Mouse (Mus musculus) kidney, adult 8-10 months (tissue): ENCODE results near the gene Gm26897.

ENCODE experiments used
- DNase-seq, 2 experiments: peaks; one replicate each; pipeline ENCODE4 v3.0.0; 2022

Gene Gm26897

DNA sequence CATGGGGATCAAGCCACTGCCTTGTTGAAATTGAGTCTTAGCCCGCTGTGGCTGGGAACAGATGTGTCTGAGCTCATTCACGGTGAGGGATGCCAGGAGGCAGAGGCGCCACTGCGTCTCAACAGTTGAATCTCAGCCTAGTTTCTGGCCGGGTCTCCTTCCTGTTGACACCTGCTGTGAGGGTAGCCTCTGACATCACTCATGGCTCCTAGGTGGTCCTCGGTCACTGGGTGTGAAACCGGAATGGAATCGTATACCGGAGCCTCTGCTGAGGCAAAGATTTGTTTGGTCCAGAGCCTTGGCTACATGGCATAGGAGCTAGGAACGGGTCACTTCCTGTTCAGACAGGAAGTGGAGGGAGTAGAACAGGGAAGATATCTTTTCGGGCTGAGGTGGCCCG lies at the start of gene Gm26897:
Gene Gm26897 (plus strand): TSS at position 74 of the 400 bp plus-strand sequence.
- no peak for DNase-seq

- no peak for DNase-seq
These were observed 46.4 kb upstream of the Gm26897 start for GRCm38 (mm10) chr5:111687370-111687769.

DNA sequence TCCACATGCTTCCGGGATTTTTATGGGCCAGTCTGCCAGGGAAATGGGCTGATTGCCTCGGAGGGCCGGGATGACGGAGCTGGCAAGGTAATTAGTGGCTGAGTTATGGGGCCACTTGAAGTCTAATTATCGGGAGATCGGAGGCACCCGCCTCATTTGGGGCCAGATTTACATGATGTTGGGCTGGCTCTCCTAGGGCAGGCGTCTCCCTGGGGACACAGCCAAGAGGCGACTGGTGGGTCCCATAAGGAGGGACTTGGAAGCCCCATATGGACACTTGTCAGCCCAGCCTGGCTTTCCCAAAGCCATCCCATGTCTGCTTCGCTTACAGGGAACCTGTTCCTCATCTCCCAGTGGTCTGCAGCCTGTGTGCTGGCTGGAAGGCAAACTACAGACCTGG lies 45.1 kb upstream of the Gm26897 start:
- DNase-seq = no peak

- no peak for DNase-seq
These were observed 35.7 kb upstream of the Gm26897 start for GRCm38 (mm10) chr5:111697996-111698395.

DNA sequence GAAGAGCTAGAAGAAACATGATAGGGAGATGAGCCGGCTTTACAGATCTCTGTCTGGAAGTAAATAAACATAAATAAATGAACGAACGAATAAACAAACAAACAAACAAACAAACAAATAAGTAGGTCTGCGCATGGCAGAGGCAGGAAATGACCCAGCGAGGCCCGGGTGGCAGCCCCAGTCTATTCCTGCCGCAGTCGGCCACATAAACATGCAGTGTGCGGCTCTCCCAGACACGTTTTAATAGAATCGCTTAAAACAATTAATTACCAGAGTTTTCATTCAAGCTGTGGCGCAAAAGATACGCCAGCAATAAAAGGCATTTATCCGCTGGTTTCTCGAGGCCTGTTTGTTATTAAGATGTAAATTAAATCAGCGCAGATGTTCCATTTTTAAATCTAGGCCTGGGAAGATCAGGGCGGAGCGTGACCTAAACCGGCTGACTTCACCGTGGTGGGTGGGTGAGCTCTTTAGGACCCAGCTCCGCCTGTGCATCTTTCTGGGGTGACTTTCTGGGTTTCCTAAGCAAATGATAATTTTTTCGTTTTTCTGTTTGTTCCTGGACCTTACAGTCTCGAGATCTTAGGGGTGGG lies 33.9 kb upstream of the Gm26897 start:
- DNase-seq = no peak

DNA sequence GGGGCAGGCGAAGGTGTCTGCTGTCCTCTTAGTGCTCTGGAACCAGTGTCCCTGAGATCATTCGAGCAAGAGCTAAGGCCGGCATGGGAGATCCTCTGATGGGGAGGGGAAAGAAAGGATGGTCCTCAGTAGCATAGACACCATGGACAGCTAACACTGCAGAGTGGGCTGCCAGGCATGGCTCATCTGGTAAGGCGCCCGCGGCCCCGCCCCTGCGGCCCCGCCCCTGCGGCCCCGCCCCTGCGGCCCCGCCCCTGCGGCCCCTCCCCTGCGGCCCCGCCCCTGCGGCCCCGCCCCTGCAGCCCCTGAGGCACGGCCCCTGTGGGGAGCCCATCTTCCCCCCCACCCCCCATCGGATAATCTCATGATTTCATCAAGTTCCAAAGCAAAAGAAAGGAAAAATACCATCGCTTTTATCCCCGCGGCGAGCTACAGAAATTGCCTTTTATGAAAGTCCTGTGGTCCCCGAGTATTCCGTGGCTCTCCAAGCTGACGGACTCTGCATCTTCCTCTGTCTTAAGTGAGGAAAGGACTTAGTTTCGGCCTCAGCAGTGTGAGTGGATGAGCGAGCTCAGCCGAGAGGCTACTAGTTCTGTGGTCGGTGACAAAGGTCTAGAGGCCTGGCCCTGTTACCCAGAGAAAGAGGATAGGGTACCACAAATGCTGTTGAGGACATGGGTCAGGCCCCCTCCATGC lies 31.9 kb upstream of the Gm26897 start:
- DNase-seq = no peak

GRCm38 (mm10) chr5:111703586-111703985 lies 30.1 kb upstream of the Gm26897 start:
- no peak for DNase-seq

DNA sequence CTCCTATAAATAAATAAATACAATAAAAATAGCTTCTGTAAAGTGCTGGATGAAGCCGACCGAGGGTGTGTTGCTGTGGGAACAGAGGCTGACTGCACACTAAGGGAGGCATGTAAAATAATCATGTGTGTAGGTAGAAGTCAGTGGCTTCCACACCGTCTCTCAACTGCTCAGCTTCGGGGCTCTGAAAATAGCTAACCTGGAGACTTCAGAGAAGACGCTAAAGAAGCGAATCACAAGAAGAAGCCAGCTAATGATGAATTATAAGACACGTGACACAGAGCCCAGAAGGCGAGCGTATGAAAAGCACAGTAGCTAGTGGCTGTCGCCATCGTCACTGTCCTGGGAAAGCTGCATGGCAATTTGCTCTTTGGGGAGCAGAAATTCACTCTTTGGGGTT lies 29.4 kb upstream of the Gm26897 start:
- DNase-seq = no peak

GRCm38 (mm10) chr5:111709195-111709901 lies 24.4 kb upstream of the Gm26897 start:
- DNase-seq = no peak

- DNase-seq = no peak
These were observed 14.7 kb upstream of the Gm26897 start for GRCm38 (mm10) chr5:111719018-111719417.

- DNase-seq = no peak
These were observed 13.0 kb upstream of the Gm26897 start for GRCm38 (mm10) chr5:111720726-111721125.

DNA sequence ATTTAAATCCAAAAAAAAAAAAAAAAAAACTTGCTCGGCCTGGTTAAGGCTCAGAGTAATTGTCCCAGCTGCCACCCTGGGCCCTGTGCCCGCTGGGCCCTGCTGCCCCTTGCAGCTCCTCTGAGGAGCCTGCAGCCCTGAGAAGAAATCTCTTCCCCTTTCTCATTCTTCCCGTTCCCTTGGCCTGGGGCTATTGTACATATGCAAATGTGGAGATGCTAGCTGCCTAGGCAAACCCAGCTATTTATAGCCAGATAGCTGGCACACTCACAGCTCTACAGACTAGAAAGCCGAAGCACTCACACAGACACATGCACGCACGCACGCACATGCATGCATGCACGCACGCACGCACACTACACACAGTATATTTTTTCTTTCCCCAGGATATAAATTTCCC lies 9.0 kb upstream of the Gm26897 start:
- DNase-seq = no peak

DNA sequence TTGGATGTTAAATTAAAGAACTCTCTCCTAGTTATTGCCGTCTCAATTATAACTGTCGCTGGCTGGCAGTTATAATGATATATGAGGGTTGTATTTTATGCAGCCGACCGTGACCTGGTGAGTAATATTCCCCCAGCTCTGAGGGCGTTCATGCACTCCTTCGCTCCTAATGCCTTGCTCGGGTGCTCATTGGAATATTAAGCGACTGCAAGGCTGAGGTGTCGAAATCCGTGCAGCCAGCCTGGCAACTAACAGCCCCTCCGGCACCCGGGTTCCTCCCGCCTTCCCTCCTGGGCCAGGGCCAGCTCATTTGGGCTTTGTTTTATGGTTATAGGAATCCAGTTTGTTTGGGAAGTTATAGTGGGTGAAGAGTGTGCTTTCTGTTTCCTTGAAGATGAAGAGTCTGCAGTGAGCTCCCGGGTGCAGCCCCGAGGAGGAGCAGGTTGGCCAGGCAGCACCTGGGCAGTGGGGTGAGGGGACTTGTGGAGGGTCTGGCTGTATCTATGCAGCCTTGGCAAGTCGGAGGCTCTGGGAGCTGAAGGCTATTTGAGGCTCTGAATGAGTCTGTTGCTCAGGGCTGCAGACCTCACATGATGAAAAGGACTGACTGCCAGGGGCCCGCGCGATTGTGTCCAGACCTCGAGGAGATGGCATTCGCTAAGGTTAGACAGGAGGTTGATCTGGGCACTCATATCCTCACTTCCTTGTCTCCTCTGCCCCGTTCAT lies 8.4 kb upstream of the Gm26897 start:
- no peak for DNase-seq

GRCm38 (mm10) chr5:111728411-111728810 lies 5.3 kb upstream of the Gm26897 start:
- DNase-seq = no peak

DNA sequence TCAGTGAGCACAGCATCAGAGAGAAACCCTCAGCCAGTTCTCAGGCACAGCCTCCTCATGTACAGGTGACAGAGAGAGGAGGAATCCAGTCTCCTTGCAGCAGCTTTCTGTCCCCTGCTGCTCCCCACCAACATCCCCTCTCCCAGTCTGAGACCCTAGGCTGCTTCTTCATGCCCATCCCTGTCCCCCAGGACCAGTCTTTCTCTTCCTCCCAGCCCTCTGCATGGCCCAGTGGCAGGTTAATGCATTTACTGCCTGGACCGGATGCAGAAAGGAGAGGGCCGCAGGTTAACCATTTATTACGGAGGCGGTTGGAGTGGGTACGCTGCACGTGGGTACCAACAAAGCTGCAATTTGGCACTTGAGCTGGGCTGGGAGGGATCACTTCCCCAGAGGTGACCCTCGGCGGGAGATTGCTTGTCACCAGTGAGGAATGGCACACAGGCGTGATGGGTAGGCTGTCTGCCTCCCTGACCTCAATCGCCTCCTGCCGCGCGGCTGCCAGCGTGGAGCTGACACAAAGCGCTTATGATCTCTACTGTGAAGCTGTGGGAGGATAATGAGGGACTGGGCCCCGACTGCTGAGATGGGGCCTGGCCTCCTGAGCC lies 3.1 kb upstream of the Gm26897 start:
- no peak for DNase-seq

DNA sequence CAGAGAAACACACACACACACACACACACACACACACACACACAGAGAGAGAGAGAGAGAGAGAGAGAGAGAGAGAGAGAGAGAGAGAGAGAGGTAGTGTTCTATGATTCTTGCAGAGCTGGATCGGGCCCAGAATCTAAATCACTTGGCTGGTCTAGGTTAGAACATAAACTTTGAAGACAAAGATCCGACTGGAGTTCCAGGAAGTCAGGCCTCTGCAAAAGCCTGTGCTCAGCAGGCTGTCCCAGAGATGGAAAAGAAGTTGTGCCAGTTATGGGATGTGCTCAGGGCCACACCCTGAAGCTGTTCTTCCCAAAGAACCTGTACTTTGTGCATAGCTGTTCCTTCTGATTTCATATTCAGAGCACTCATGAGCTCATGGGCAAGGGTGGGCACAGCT lies 1.5 kb upstream of the Gm26897 start:
- DNase-seq = no peak

- no peak for DNase-seq
These were observed 5.8 kb downstream of the Gm26897 start for GRCm38 (mm10) chr5:111739480-111739879.

- DNase-seq = no peak
These were observed 6.9 kb downstream of the Gm26897 start for GRCm38 (mm10) chr5:111740384-111741275.

DNA sequence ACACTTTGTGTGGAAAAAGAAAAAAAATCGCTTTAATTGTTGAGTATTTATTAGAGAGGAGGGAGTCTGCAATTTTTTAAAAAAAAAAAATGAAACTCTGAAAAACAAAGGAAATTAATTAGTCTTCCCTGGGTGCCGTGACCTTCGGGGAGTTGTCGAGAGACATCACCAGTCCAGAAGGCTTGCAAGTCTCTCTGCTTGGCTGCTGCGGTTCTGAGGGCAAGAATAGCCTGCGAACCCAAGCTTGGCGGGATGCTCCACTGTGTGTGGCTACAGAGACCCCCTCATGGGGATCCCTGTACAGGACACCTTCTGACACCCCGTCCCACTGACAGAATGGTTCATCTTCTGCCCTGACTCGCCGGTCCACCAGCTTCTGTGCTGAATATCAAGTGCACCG lies 7.6 kb downstream of the Gm26897 start:
- no peak for DNase-seq

GRCm38 (mm10) chr5:111742290-111742898 lies 8.7 kb downstream of the Gm26897 start:
- no peak for DNase-seq

- no peak for DNase-seq
These were observed 15.9 kb downstream of the Gm26897 start for GRCm38 (mm10) chr5:111749599-111749998.

DNA sequence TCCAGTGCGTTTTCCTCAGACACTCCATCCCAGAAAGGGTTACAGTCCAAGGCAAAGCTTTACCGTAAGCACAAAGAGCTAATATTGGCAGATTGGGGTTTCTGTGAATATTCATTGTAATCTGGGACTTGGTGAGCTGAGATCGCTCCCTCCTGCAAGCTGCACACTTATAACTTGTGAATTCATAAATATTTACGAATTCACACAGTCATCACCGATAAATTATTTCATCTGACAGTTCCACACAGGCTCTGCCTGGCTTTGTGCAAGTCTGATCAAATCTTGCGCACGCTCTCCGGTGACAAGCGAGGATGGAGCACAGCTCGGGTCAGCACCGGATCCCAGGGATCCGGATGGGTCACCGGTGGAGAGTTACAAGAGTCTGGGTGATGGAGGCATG lies 16.4 kb downstream of the Gm26897 start:
- DNase-seq = no peak
